Mouse (Mus musculus) gastrocnemius, postnatal 14 days (tissue): ENCODE measurements around the gene Hnrnpl. TPM values are rescaled to one million over a fixed set of nuclear protein-coding genes. Genes with fewer than 3 reads are reported as not detected.

Experiments
- DNase-seq: peaks from one replicate; pipeline ENCODE4 v3.0.0; 2021; ENCODE audit warnings: mixed read lengths
- intact Hi-C: fragments of 180-260 bp; cut with DNase I; formaldehyde crosslinking; loops from one replicate; pipeline ENCODE4 v1.15.1; 2025; ENCODE audit warnings: low total_unique reads
- long read RNA-seq, 2 experiments: library from polyadenylated mRNA; stranded (forward); transcript quantifications; one replicate each; pipeline ENCODE4 v2.0.0; 2021
- total RNA-seq, 2 experiments: library from RNA; stranded (reverse); gene quantifications; 2 replicates each; pipeline ENCODE4 v1.2.3; 2021

Gene Hnrnpl
- total RNA-seq, result 100 to 1,000 TPM; 158 to 189 TPM
- long read RNA-seq, experiment 1, transcript Hnrnpl-209 (12 exons, 2,180 nt), result minor isoform, 7 of 75 reads
- long read RNA-seq, experiment 1, transcript Hnrnpl-201 (13 exons, 2,142 nt), result major isoform, 45 of 75 reads
- long read RNA-seq, experiment 1, partial matches to known transcripts, result 18 of 75 reads
- long read RNA-seq, experiment 1, other reads (novel, unspliced or antisense), result 3 of 75 reads
- long read RNA-seq, experiment 2, transcript Hnrnpl-209 (12 exons, 2,180 nt), result minor isoform, 9 of 66 reads
- long read RNA-seq, experiment 2, transcript Hnrnpl-201 (13 exons, 2,142 nt), result major isoform, 35 of 66 reads
- long read RNA-seq, experiment 2, partial matches to known transcripts, result 17 of 66 reads
- long read RNA-seq, experiment 2, other reads (novel, unspliced or antisense), result 5 of 66 reads

DNA sequence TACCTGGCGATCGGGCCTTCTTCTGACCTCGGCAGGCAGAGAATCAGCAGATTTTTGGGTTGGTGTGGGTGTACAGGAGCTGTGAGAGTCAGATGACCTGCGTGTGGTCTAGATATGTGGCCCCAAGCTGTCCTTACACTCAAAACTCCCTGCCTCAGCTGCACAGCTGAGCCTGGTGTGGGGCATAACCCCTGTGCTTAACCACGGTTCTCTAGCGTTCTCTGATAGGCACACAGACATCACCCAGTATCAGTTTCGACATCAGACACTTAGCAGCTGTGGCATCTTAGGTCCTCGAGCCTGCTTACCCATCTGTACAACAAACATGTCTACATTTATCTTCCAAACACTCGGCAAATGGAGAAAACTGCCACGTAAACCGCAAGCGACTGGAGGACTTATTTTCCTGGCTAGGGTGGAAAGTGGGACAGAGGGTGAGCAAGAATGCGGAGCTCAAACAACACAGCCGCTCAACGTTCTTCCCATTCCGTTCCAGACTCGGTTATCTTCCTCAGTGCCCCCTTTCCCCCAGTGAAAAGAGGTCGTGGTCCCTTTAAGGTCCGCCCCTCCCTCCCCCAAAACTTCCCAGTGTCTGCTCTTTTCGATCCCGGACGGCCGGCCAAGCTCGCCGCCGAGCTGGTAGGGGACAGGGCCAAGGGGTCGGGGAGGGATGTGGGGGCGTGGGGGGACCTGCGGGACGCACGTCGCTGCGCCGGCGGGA lies at the start of gene Hnrnpl:
TSS of gene Hnrnpl (plus strand) at position 321 of the 721 bp plus-strand sequence.
- intact Hi-C loops, result no loop called here
- peak; percentile 79 for DNase-seq

DNA sequence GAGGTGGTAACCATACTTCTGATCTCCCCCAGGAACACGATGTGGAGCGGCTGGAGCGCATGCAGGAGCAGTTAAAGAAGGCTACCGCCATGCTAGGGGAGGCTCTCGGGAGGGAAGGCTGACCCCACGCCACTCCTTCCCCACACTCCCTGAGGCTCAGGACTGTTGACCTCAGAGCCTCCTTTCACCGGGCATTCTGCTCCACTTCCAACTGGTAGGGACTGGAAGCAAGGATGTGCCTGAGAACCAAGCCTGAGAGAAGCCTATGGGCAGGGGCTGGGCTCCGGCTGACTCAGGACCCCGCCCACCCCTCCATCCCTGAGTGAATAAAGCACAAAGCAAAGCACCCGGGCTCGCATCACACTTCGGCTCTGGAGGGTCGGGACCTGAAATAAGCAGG lies 49.7 kb upstream of the Hnrnpl start:
- intact Hi-C loops, result no loop called here
- no peak for DNase-seq

- no peak for DNase-seq
- intact Hi-C loops, result no loop called here
These were observed 46.4 kb upstream of the Hnrnpl start for GRCm38 (mm10) chr7:28761907-28762306.

- intact Hi-C loops, result no loop called here
- DNase-seq, result no peak
These were observed 43.1 kb upstream of the Hnrnpl start for GRCm38 (mm10) chr7:28765211-28765610.

- intact Hi-C loops, result no loop called here
- DNase-seq, result peak; percentile 96
These were observed 42.0 kb upstream of the Hnrnpl start, which contains the start of gene Sirt2 for GRCm38 (mm10) chr7:28766173-28766879. Gene Sirt2 (plus strand): TSS chr7:28766735.

DNA sequence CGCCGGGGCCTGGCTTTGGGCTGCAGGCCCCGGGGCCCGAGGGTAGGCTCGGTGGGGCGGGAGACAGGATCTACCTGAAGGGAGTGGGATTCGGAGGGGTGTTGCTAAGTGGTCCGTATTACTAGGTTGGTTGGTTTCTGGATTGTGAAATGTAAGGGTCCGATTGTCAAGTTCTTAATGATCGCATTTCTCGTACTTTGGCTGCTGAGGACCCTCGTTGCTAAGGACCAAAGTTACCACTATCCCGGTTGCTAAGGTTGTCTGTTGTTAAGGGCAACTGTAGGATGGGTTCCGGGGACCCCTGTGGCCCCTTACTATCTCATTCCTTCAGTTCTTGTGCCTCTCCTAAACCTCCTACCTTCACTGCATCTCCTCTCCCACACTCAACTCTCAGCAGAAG lies 41.4 kb upstream of the Hnrnpl start:
- intact Hi-C loops, result no loop called here
- no peak for DNase-seq

DNA sequence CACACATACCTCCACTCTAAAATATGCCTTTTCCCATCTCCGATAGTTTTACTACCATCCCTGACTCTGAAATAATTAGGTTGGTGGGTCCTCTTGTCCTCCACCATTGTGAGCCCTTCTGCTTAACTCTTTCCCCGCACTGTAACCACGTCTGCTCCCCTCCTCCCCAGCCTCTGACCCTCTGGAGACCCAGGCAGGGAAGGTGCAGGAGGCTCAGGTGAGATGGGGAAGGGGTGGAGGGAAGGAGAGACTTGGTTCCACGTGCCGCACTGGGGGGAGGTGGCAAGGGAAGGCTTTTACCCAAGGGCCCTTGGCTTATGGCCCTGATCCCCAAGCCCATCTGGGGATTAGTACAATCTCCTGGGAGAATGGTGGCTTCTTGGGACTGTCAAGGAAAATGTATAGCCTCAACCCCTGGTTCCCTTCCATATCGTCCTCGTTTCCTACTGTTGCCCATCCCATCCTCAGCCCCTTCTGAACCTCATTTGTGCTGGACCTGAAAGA lies 40.8 kb upstream of the Hnrnpl start, which contains the start of gene Nfkbib:
TSS of gene Nfkbib (minus strand) at position 51 of the 504 bp plus-strand sequence.
- intact Hi-C loops, result no loop called here
- DNase-seq, result no peak

- DNase-seq, result no peak
- intact Hi-C loops, result no loop called here
These were observed 38.9 kb upstream of the Hnrnpl start for GRCm38 (mm10) chr7:28769414-28769958.

- DNase-seq, result no peak
- intact Hi-C loops, result no loop called here
These were observed 38.0 kb upstream of the Hnrnpl start for GRCm38 (mm10) chr7:28770309-28770708.

- intact Hi-C loops, result no loop called here
- DNase-seq, result no peak
These were observed 36.5 kb upstream of the Hnrnpl start for GRCm38 (mm10) chr7:28771867-28772266.

- no peak for DNase-seq
- intact Hi-C loops, result no loop called here
These were observed 35.2 kb upstream of the Hnrnpl start for GRCm38 (mm10) chr7:28773163-28773562.

DNA sequence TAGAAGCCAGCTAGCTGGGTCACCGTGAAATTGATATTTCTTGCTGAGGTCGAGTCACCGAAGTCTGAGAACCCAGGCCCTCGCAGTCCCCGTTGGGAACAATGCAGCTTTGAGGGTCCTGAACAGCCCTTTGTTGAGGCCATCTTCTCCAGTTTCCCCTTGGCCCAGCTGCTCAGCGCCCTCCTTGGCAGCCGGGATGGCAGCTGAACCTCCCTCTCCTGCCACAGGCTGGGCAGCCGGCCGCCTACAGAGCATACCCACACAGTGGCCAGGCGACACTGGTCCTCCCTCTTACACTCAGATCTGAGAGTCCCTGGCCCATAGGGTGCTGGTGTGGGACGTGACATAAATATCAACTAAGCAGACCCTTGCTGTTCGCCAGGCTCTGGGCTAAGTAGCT lies 34.2 kb upstream of the Hnrnpl start:
- intact Hi-C loops, result no loop called here
- peak; percentile 65 for DNase-seq

GRCm38 (mm10) chr7:28775129-28775528 lies 33.2 kb upstream of the Hnrnpl start:
- intact Hi-C loops, result no loop called here
- DNase-seq, result peak; percentile 40

DNA sequence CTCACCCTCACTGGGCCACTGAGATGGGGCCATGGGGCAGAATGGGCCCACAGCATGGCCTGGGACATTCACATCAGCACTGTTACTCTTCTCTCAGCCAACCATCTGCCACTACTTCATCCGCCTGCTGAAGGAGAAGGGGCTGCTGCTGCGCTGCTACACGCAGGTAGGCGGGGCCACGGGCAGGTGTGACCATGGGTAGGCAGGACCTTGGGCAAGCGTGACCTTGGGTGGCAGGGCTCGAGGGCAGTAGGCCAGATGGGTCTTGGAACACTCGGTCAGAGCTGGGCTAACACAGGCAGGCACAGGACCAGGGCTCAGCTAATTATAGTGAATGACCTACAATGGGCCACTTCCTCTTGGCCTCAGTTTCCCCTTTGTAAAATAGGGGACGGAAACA lies 29.5 kb upstream of the Hnrnpl start:
- intact Hi-C loops, result no loop called here
- DNase-seq, result no peak

DNA sequence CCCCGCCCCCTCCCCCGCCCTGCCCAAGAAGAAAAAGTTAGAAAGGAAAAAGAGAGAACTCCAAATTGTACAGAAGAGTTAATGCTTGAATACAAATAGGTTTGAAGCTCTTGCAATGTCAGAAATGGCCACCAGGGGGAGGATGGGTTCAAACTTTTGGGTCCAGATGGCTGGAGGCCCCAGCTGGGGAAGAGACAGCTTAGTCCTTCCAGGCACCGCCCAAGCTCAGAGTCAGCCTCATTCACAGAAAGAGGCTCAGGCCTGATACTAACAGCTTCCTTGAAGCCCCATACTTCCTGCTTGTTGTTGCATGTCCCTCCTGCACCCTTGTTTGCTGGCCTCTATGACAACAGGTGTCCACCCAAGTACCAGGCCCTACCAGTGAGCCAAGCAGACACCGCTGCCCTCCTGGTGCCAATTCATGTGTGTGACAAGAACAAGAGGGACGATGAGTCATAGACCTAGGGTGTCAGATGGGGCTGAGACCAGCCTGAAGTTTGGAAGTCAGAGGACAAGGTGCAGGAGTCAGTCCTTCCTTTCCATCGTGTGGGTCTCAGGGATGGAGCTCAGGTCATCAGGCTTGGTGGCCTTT lies 28.2 kb upstream of the Hnrnpl start:
- intact Hi-C loops, result no loop called here
- peak; percentile 91 for DNase-seq

DNA sequence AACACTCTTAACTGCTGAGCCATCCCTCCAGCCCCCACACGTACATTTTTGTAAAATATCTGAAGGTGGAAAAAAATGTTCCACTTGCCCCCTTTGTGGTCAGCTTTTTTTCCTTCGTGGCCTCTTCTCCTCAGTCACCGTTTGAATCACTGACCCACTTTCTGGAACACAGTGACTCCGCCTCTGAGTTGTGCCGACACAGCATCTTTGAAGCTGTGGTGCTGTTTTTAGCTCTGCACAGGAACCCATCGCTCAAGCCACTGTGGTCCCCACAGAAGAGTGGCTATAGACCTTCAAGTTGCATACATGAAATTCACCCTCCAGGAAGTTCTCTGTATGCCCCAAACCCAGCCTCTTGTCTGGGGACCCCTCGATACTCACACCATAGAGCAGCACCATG lies 27.5 kb upstream of the Hnrnpl start:
- intact Hi-C loops, result no loop called here
- DNase-seq, result peak; percentile 54

DNA sequence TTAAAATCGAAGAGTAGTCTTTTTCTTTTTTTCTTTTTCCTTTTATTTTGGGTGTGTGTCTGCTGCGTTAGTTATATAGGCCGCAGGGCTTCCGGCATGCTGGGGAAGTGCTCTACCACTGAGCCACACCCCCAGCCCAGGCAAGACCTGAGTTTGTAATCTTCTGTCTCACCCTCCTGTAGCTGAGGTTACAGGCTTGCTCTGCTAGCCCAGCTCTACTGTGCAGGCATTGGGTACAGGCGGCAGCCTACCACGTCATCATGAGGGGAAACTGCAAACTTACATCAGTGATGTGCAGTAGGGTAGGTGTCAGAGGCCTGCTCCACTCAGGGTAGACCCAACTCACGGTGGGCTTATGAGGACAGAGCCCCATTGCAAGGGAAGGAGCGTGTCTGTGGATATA lies 27.1 kb upstream of the Hnrnpl start:
- intact Hi-C loops, result no loop called here
- no peak for DNase-seq

- intact Hi-C loops, result loop anchor here (5.0 kb wide), 1 partner anchor 72 kb away; no protein-coding TSS in a partner anchor
- no peak for DNase-seq
These were observed 23.2 kb upstream of the Hnrnpl start for GRCm38 (mm10) chr7:28785161-28785560.

GRCm38 (mm10) chr7:28787884-28788283 lies 20.5 kb upstream of the Hnrnpl start:
- intact Hi-C loops, result loop anchor here (5.0 kb wide), 1 partner anchor 69 kb away; no protein-coding TSS in a partner anchor
- no peak for DNase-seq
